Mouse (Mus musculus) midbrain, embryonic 14.5 days (tissue): ENCODE results near the gene Rnf115. TPM values are rescaled to one million over a fixed set of nuclear protein-coding genes. Genes with fewer than 3 reads are reported as not detected.
"Not testable (repeated sequence)": the region's sequence is repeated elsewhere in the genome, so short reads cannot be mapped to it uniquely, and the experiment has no call there.

Experiments
- ATAC-seq: fragments of 200-750 bp; cut with Nextera tagmentation; 2 replicates; pipeline ENCODE4 v1.8.0; 2017; ENCODE audit warnings: moderate number of reproducible peaks, moderate library complexity; ENCODE audit not compliant: low FRiP score, low TSS enrichment
- DNase-seq: peaks from one replicate; pipeline ENCODE4 v3.0.0-alpha.2; 2015
- H3K27ac ChIP-seq: fragments of 300-500 bp; sonication (generic); replicated peaks from 2 replicates; pipeline ENCODE4 v1.5.1; 2014; ENCODE audit warnings: mild to moderate bottlenecking, low read depth, low read length, moderate library complexity
- H3K27me3 ChIP-seq: fragments of 300-500 bp; sonication (generic); 2 replicates; pipeline ENCODE4 v1.6.1; 2014; ENCODE audit warnings: low read length, control low read depth, mixed read lengths; ENCODE audit not compliant: control insufficient read depth, insufficient read depth
- H3K36me3 ChIP-seq: fragments of 300-500 bp; sonication (generic); 2 replicates; pipeline ENCODE4 v1.6.1; 2014; ENCODE audit warnings: low read length, control low read depth; ENCODE audit not compliant: control insufficient read depth, insufficient read depth
- H3K4me1 ChIP-seq: fragments of 300-500 bp; sonication (generic); 2 replicates; pipeline ENCODE4 v1.6.1; 2014; ENCODE audit warnings: mild to moderate bottlenecking, antibody characterized with exemption, low read length, control low read depth; ENCODE audit not compliant: control insufficient read depth, insufficient read depth
- H3K4me2 ChIP-seq: fragments of 300-500 bp; sonication (generic); 2 replicates; pipeline ENCODE4 v1.6.1; 2014; ENCODE audit warnings: mild to moderate bottlenecking, low read length, moderate library complexity
- H3K4me3 ChIP-seq: fragments of 300-500 bp; sonication (generic); replicated peaks from 2 replicates; pipeline ENCODE4 v1.5.1; 2014; ENCODE audit warnings: low read depth, low read length
- H3K9ac ChIP-seq: fragments of 300-500 bp; sonication (generic); replicated peaks from 2 replicates; pipeline ENCODE4 v1.6.1; 2014; ENCODE audit warnings: mild to moderate bottlenecking, low read length, moderate library complexity
- H3K9me3 ChIP-seq: fragments of 300-500 bp; sonication (generic); 2 replicates; pipeline ENCODE4 v1.6.1; 2016; ENCODE audit warnings: low read length, control low read depth, mixed read lengths; ENCODE audit not compliant: control insufficient read depth
- WGBS: fragments of 180-500 bp; shearing (Covaris S2); extraction: QIAGEN DNeasy Blood & Tissue Kit; methylation state at CpG from one replicate; pipeline ENCODE4 v1.1.7; 2014; 5-methylcytosine and 5-hydroxymethylcytosine counted together
- polyA plus RNA-seq: library from polyadenylated mRNA; unstranded; fragments of >200 nt; fragmentation: Nextera tagmentation; extraction: Ambion mirVana; gene quantifications from 2 replicates; pipeline ENCODE4 v1.2.1, GENCODE M21; 2014

The Rnf115 gene
- polyA plus RNA-seq, 1 experiment from 2014 or later: 83.8 TPM

GRCm38 (mm10) chr3:96740279-96740678 lies 12.8 kb downstream of the Rnf115 start:
- not testable (repeated sequence) for H3K27me3 ChIP-seq, DNase-seq, H3K4me3 ChIP-seq, H3K9me3 ChIP-seq, H3K9ac ChIP-seq, ATAC-seq, H3K36me3 ChIP-seq, H3K27ac ChIP-seq, H3K4me1 ChIP-seq, H3K4me2 ChIP-seq

DNA sequence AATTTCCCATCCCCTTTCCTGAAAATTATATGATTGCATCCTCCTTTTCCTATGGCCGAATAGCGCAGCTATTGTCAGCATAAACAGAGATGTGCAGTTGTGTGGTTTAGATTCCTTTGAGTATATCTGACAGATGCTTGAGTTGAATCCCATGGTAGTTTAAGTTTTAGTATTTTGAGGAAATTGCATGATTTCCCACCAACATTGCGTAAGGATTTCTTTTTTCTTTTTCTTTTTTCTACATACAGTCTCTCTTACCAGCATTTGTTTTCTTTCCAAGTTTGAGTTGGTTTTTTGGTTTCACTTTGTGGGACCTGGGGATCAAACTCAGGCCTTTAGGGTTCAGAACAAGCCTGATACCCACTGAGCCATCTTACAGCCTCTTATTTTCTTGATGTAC lies 16.9 kb downstream of the Rnf115 start:
- Histone ChIP-seq H3K9ac (no peak overlapping the region), H3K4me2 (no peak overlapping the region), H3K9me3 (no peaks in the 10 kb centered on the region), H3K4me1 (no peaks in the 10 kb centered on the region), H3K27me3 (no peaks in the 10 kb centered on the region), H3K27ac (no peak overlapping the region), H3K4me3 (no peak overlapping the region), H3K36me3 (no peaks in the 10 kb centered on the region)
- 95% methylated on average over 3 of the region's 3 CpGs for WGBS
- ATAC-seq (no peak), DNase-seq (no peak)

- Histone ChIP-seq H3K27ac (no peak overlapping the region), H3K36me3 (no peaks in the 10 kb centered on the region), H3K4me3 (no peak overlapping the region), H3K27me3 (no peaks in the 10 kb centered on the region), H3K4me2 (no peak overlapping the region), H3K9ac (no peak overlapping the region), H3K9me3 (no peaks in the 10 kb centered on the region), H3K4me1 (no peaks in the 10 kb centered on the region)
- DNase-seq (no peak), ATAC-seq (no peak)
- 89% methylated on average over 1 of the region's 1 CpGs for WGBS
Observed at GRCm38 (mm10) chr3:96746829-96747228, 19.4 kb downstream of the Rnf115 start.

DNA sequence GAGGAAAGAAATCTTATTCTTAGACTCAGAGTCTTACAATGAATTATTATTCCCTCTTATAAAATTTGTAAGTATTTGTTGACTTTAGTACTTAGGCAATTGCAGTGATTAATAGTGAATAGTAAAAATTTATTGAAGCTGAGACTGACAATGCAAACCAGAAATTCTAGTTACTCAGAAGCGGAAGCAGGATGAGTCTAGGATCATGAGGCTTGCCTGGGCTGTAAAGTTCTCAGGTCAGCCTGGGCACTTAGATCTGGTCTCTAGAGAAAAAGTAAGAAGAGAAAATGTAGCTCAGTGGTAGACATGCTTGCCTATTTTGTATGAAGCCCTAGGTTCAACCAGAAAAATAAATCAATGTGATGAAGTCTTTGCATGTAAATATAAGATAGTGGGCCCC lies 28.5 kb downstream of the Rnf115 start:
- no peak for ATAC-seq
- Histone ChIP-seq H3K9me3 (no peaks in the 10 kb centered on the region), H3K36me3 (no peaks in the 10 kb centered on the region), H3K9ac (no peak overlapping the region), H3K27me3 (no peaks in the 10 kb centered on the region), H3K4me3 (no peak overlapping the region), H3K27ac (no peak overlapping the region), H3K4me1 (no peaks in the 10 kb centered on the region), H3K4me2 (no peak overlapping the region)
- DNase-seq: no peak
- WGBS: 96% methylated on average over 1 of the region's 1 CpGs

DNA sequence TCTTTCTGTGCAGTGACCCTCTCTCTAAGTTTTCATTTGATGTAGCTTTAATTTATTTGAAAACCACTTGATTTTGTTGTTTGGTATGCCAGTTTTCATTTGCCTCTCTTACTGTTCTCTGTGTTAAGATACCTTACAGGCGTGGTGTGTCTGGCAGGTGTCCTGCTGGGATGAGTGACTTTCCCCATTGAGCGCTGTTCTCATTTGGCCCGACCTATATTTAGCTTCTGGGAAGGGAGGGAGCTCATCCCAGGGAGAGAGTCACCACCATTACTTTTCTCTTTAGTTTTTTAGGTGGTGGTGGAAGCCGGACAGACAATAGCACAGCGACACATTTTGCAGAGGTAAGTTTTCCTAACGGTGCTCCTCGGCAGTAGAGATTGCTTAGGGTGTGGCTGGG lies 30.2 kb downstream of the Rnf115 start:
- ATAC-seq (no peak), DNase-seq (no peak)
- no peak overlapping the region for H3K4me3 ChIP-seq
- no peaks in the 10 kb centered on the region for H3K36me3 ChIP-seq
- no peaks in the 10 kb centered on the region for H3K9me3 ChIP-seq
- H3K9ac ChIP-seq: no peak overlapping the region
- 63% methylated on average over 7 of the region's 7 CpGs for WGBS
- H3K4me2 ChIP-seq: no peak overlapping the region
- no peaks in the 10 kb centered on the region for H3K27me3 ChIP-seq
- H3K27ac ChIP-seq: no peak overlapping the region
- H3K4me1 ChIP-seq: no peaks in the 10 kb centered on the region

- no peak for ATAC-seq
- WGBS: 97% methylated on average over 4 of the region's 4 CpGs
Observed at GRCm38 (mm10) chr3:96759695-96760094, 32.2 kb downstream of the Rnf115 start.

DNA sequence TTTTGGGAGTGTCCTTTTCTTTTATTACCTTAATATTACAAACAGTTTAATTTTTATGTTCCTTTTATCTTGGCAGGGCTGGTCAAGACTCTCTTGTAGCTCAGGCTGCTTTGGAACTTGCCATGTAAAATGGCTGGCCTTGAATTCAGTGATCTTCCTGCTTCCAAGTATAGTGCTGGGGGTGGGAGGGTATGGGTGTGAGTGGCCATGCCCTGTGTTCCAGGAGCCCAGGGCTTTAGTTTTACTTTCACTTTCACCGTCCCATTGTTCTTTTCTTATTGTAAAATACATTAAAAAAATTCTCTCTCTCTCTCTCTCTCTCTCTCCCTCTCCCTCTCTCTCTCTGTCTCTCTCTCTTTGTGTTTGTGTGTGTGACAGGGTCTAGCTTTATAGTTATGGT lies 37.1 kb downstream of the Rnf115 start:
- WGBS: 94% methylated on average over 1 of the region's 1 CpGs
- no peak for DNase-seq

More at GRCm38 (mm10) chr3:96759695-96760094, 32.2 kb downstream of the Rnf115 start:
- Histone ChIP-seq H3K4me3 (no peak overlapping the region), H3K9ac (no peak overlapping the region), H3K9me3 (no peaks in the 10 kb centered on the region), H3K27me3 (no peaks in the 10 kb centered on the region), H3K36me3 (no peaks in the 10 kb centered on the region), H3K27ac (no peak overlapping the region), H3K4me1 (no peaks in the 10 kb centered on the region), H3K4me2 (no peak overlapping the region)
- DNase-seq: no peak

DNA sequence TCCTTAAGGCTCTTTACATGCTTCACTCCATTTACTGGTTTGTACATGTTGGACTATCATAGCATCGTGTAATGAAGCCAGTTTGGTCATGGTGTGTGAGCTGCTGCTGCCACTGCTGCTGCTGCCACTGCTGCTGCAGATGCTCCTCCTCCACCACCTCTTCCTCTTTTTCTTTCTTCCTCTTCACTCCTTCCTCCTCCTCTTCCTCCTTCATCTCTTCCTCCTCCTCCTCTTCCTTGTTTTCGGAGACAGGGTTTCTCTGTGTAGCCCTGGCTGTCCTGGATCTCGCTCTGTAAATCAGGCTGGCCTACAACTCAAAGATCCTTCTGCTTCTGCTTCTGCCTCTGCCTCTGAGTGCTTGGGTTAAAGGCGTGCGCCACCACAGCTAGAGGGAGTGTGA lies 42.5 kb downstream of the Rnf115 start:
- WGBS: 90% methylated on average over 5 of the region's 5 CpGs
- no peak for ATAC-seq

More for the DNA sequence above, 37.1 kb downstream of the Rnf115 start:
- Histone ChIP-seq H3K4me1 (peaks cover 5% of the 10 kb centered on the region; the same call in 1 of the 2 replicates), H3K27me3 (no peaks in the 10 kb centered on the region), H3K36me3 (0 out of 2 replicates have a peak, but pooled peaks cover 3% of the 10 kb centered on the region), H3K4me3 (no peak overlapping the region), H3K9me3 (no peaks in the 10 kb centered on the region), H3K4me2 (no peak overlapping the region), H3K9ac (no peak overlapping the region), H3K27ac (no peak overlapping the region)
- no peak for ATAC-seq

GRCm38 (mm10) chr3:96772949-96773348 lies 45.5 kb downstream of the Rnf115 start:
- 63% methylated on average over 1 of the region's 1 CpGs for WGBS
- Histone ChIP-seq H3K9me3 (no peaks in the 10 kb centered on the region), H3K27me3 (no peaks in the 10 kb centered on the region), H3K4me1 (no peaks in the 10 kb centered on the region), H3K4me3 (no peak overlapping the region), H3K27ac (no peak overlapping the region), H3K9ac (no peak overlapping the region), H3K36me3 (peaks cover 8% of the 10 kb centered on the region; the same call in 1 of the 2 replicates), H3K4me2 (no peak overlapping the region)
- no peak for ATAC-seq
- DNase-seq: no peak

More for the DNA sequence above, 42.5 kb downstream of the Rnf115 start:
- H3K27ac ChIP-seq: no peak overlapping the region
- H3K4me1 ChIP-seq: peaks cover 5% of the 10 kb centered on the region; the same call in 1 of the 2 replicates
- 0 out of 2 replicates have a peak, but pooled peaks cover 3% of the 10 kb centered on the region for H3K36me3 ChIP-seq
- no peaks in the 10 kb centered on the region for H3K27me3 ChIP-seq
- no peak overlapping the region for H3K4me3 ChIP-seq
- no peaks in the 10 kb centered on the region for H3K9me3 ChIP-seq
- no peak for DNase-seq
- H3K4me2 ChIP-seq: no peak overlapping the region
- H3K9ac ChIP-seq: no peak overlapping the region
